Mouse (Mus musculus) stomach, embryonic 15.5 days (tissue): ENCODE results near the gene Cfap54. TPM values are rescaled to one million over a fixed set of nuclear protein-coding genes. Genes with fewer than 3 reads are reported as not detected.

Experiments used
- ATAC-seq: fragments of 200-750 bp; cut with Nextera tagmentation; 2 replicates; pipeline ENCODE4 v1.8.0; 2017; ENCODE audit warnings: low read depth, moderate number of reproducible peaks, moderate TSS enrichment; ENCODE audit not compliant: insufficient read depth, low FRiP score
- H3K27ac ChIP-seq: fragments of 300-500 bp; sonication (generic); 2 replicates; pipeline ENCODE4 v1.5.1; 2015; ENCODE audit warnings: mild to moderate bottlenecking, inconsistent platforms
- H3K27me3 ChIP-seq: fragments of 300-500 bp; sonication (generic); replicated peaks from 2 replicates; pipeline ENCODE4 v1.6.1; 2015; ENCODE audit warnings: inconsistent platforms
- H3K36me3 ChIP-seq: fragments of 300-500 bp; sonication (generic); 2 replicates; pipeline ENCODE4 v1.6.1; 2015; ENCODE audit warnings: inconsistent platforms
- H3K4me1 ChIP-seq: fragments of 300-500 bp; sonication (generic); 2 replicates; pipeline ENCODE4 v1.6.1; 2015; ENCODE audit warnings: inconsistent platforms
- H3K4me2 ChIP-seq: fragments of 300-500 bp; sonication (generic); 2 replicates; pipeline ENCODE4 v1.6.1; 2015; ENCODE audit warnings: mild to moderate bottlenecking, inconsistent platforms
- H3K4me3 ChIP-seq: fragments of 300-500 bp; sonication (generic); replicated peaks from 2 replicates; pipeline ENCODE4 v1.5.1; 2015; ENCODE audit warnings: inconsistent platforms
- H3K9ac ChIP-seq: fragments of 300-500 bp; sonication (generic); 2 replicates; pipeline ENCODE4 v1.6.1; 2015; ENCODE audit warnings: inconsistent platforms
- H3K9me3 ChIP-seq: fragments of 300-500 bp; sonication (generic); 2 replicates; pipeline ENCODE4 v1.6.1; 2016; ENCODE audit warnings: inconsistent platforms
- WGBS: fragments of 180-500 bp; shearing (Covaris S2); methylation state at CpG from one replicate; pipeline ENCODE4 v1.1.7; 2015; 5-methylcytosine and 5-hydroxymethylcytosine counted together
- polyA plus RNA-seq: library from polyadenylated mRNA; unstranded; fragments of >200 nt; fragmentation: Nextera tagmentation; extraction: Ambion mirVana; gene quantifications from 2 replicates; pipeline ENCODE4 v1.2.1, GENCODE M21; 2015

Gene Cfap54
- polyA plus RNA-seq, 1 experiment from 2014 or later, result 0.26 TPM

DNA sequence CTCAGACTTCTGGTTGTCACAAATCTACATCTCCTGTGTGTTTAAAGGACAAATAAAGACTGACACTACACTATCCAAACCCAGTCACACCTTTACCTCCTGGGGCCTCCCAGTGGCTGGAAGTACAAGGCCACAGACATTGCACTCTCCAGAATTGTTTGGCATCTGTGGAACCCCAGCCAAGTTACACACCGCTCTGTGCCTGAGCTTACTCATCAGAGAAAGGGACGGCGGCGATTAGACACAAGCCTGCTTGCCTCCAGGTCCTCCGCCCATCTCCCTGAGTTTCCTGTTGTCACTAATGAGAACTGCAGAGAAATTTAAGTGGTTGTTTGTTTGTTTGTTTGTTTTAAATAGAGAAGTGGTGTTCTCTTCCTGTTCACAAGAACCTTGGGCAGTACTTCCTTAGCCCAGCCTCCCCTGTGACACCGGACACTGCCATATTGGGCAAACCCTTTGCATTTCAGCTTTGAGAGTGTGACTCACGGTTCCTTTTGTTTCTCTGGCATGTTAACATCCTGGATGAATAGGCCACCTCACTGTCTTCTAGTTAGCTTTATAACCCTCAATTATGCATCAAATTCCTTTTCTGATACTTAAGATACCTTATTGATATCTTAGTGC lies 13.7 kb upstream of the Cfap54 start:
- Histone ChIP-seq H3K36me3 (no peaks in the 10 kb centered on the region), H3K27ac (no peak overlapping the region), H3K4me1 (no peaks in the 10 kb centered on the region), H3K27me3 (no peaks in the 10 kb centered on the region), H3K9ac (no peak overlapping the region), H3K4me3 (no peak overlapping the region), H3K4me2 (no peak overlapping the region), H3K9me3 (no peaks in the 10 kb centered on the region)
- no peak for ATAC-seq
- 64% methylated on average over 7 of the region's 7 CpGs for WGBS

DNA sequence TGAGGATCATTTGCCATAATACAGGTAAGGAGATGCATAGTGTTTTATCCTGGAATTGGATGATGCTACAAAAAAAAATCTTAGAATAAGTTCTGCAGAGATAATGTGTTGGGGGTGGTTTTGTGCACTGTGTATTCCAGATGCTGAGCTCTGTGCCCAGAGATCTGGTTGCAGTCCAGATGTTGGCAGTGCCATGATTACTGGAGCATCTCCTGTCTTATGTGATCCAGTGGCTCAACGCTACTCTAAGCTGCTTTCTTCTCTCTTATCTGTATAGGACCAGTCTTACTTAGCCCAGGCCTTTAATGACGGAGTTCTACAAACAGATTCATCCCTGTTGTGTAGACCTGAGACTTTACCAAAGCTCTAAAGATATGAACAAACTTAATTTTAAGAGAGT lies 10.5 kb upstream of the Cfap54 start:
- ATAC-seq, result no peak
- WGBS, result 91% methylated on average over 2 of the region's 2 CpGs
- Histone ChIP-seq H3K9me3 (no peaks in the 10 kb centered on the region), H3K4me1 (no peaks in the 10 kb centered on the region), H3K36me3 (no peaks in the 10 kb centered on the region), H3K4me3 (no peak overlapping the region), H3K27me3 (no peaks in the 10 kb centered on the region), H3K9ac (no peak overlapping the region), H3K4me2 (no peak overlapping the region), H3K27ac (no peak overlapping the region)

DNA sequence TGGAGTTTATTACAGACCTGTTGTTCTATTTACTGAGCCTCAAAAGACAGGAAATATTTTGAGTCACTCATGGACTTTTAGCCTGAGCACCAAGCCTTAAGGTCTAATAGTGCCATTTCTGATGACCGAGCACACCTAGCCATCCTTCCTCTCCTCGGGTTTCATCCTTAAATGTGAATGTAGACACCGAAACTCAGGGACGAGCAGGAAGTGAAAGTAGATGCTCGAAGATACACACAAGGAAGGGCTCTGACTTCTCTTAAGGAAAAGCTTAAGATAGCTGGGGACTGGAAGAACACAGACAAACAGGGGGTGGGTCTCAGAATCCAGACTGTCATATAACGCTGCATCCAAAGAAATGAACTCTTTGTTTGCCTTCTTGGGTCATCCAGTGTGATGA lies 8.8 kb upstream of the Cfap54 start:
- Histone ChIP-seq H3K9ac (no peak overlapping the region), H3K27ac (no peak overlapping the region), H3K36me3 (no peaks in the 10 kb centered on the region), H3K4me1 (no peaks in the 10 kb centered on the region), H3K9me3 (no peaks in the 10 kb centered on the region), H3K27me3 (no peaks in the 10 kb centered on the region), H3K4me3 (no peak overlapping the region), H3K4me2 (no peak overlapping the region)
- 65% methylated on average over 6 of the region's 6 CpGs for WGBS
- ATAC-seq, result no peak

DNA sequence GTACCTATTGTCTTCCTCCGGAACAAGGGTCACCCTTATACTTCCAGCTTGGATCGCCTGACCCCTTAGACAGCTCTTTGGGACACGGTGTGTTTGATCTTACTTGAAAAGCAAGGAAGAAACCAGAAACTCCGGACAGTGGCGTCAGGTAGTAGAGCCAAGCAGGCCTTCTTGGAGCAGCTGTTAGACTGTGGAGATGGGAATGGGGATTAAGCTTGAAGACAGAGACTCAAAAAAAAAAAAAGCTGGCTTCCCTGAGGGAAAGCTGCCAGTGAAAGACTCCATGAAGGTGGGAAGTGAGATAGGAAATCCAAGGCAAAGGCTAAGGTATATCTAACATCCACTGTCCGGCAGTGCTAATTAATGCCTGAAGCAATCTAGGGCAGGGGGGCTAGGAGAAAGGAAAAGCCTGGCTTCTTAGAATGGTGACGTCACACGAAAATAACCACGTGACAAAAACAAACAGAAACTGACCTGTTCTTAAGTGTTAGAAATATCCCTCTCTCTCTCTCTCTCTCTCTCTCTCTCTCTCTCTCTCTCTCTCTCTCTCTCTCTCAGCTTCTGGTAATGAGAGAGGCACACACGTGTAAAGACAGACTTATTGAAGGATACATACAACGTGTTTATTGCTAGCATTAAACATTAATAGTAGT lies 7.1 kb upstream of the Cfap54 start:
- H3K4me3 ChIP-seq, result no peak overlapping the region
- no peak overlapping the region for H3K9ac ChIP-seq
- no peak overlapping the region for H3K4me2 ChIP-seq
- H3K4me1 ChIP-seq, result no peaks in the 10 kb centered on the region
- no peaks in the 10 kb centered on the region for H3K9me3 ChIP-seq
- H3K27ac ChIP-seq, result no peak overlapping the region
- no peak for ATAC-seq
- 61% methylated on average over 11 of the region's 11 CpGs for WGBS
- no peaks in the 10 kb centered on the region for H3K27me3 ChIP-seq
- no peaks in the 10 kb centered on the region for H3K36me3 ChIP-seq

DNA sequence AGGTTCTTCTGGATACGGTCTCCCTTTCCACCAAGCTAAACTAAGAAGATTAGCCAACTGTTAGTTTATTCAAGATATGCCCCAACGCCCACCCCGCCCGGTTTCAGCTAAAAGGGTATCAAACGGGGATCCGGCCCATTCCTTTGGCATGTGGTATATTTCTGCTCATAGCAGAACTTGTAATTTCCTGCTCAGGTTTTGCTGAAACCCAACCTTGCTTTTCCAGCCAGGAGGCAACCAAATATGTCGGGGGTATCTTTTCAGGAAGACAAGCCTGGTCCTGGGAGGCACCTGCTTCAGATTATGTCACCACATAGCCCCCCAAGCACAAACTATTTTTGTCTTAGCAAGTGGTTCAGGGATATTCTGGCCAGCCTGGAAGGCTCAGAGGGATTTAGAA lies 6.1 kb upstream of the Cfap54 start:
- H3K36me3 ChIP-seq, result no peaks in the 10 kb centered on the region
- H3K9me3 ChIP-seq, result no peaks in the 10 kb centered on the region
- H3K4me1 ChIP-seq, result no peaks in the 10 kb centered on the region
- WGBS, result 75% methylated on average over 7 of the region's 7 CpGs
- no peak overlapping the region for H3K4me3 ChIP-seq
- no peak for ATAC-seq
- H3K27me3 ChIP-seq, result no peaks in the 10 kb centered on the region
- H3K27ac ChIP-seq, result no peak overlapping the region
- no peak overlapping the region for H3K9ac ChIP-seq
- H3K4me2 ChIP-seq, result no peak overlapping the region

DNA sequence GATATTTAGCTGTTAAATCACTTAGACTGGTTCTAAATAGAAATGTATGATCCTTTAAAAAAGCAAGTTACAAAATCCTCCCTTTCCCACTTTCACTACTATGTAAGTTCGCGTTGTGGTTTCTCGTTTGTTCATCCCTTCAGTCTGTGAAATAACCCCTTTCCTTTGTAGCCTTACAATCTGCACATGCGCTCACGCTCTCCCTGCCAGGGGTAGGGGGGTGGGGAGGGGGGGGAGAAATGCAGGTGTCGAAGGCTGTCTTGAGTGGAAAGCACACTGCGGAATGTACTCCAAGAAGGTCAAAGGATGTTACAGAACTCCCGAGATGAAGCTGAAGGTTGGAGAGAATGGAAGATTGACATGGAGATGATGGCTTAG lies 2.5 kb upstream of the Cfap54 start:
- 65% methylated on average over 8 of the region's 8 CpGs for WGBS
- Histone ChIP-seq H3K27me3 (no peaks in the 10 kb centered on the region), H3K4me3 (no peak overlapping the region), H3K4me1 (peaks cover 5% of the 10 kb centered on the region; the same call in 1 of the 2 replicates), H3K27ac (no peak overlapping the region), H3K4me2 (no peak overlapping the region), H3K9ac (no peak overlapping the region), H3K36me3 (no peaks in the 10 kb centered on the region), H3K9me3 (no peaks in the 10 kb centered on the region)
- no peak for ATAC-seq

DNA sequence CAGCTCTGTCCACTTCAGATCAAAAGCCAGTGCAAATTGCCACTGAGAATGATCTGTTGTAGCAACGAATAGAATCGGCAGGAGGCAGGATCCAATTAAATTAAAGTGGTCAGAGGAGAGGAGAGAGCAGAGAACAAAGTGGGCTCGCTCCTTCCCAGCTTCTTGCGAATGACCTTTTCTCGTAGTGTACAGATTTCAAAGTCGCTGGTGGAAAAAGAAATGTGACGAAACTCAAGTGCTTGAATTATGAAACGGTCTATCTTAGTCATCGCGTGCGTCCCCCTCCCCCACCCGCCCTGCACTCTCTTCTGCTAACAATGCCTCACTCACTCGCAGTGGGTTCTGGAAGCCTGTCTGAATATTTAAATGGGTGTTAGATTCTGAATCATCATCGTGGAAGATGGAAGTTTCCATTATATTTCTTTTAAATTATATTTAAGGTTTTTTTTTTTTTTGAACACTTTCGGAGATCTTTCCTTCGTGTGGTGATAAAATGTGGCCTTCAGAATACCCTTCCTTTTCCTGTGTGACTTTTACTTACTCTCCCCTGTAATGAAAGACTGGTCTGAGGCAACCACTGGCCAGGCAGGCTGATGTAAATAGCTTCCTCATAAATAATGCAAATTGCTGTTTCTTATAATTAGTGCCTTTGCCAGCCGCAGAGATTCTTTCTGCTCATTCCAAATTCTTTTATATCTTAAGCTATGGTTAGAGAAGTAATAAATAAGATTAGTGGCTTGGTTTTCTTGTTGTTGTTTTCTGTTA lies 2.0 kb upstream of the Cfap54 start:
- H3K4me3 ChIP-seq, result no peak overlapping the region
- 15% methylated on average over 17 of the region's 17 CpGs for WGBS

DNA sequence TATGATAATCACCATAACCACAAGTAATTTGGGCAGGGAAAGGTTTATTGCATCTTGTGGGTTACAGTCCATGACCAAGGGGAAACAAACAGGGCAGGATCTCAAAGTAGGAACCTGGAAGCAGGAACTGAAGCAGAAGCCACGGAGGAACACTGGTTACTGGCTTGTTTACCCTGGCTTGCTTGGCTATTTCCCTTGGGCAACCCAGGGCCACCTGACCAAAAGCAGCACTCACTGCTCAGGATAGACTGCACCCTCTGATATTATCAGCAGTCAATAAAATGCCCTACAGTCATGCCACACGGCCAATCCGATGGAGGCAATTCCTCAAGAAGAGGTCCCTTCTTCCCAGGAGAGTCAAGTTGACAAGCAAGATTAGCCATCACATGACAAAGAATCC lies 1.9 kb downstream of the Cfap54 start:
- ATAC-seq, result no peak
- 86% methylated on average over 3 of the region's 3 CpGs for WGBS
- no peak overlapping the region for H3K4me2 ChIP-seq

More for the DNA sequence above, 2.0 kb upstream of the Cfap54 start:
- peaks cover 5% of the 10 kb centered on the region; the same call in 1 of the 2 replicates for H3K4me1 ChIP-seq
- no peaks in the 10 kb centered on the region for H3K9me3 ChIP-seq
- peak overlapping the region; percentile 41 for H3K4me2 ChIP-seq
- no peak overlapping the region for H3K27ac ChIP-seq
- H3K9ac ChIP-seq, result no peak overlapping the region
- no peak for ATAC-seq
- H3K36me3 ChIP-seq, result no peaks in the 10 kb centered on the region
- no peaks in the 10 kb centered on the region for H3K27me3 ChIP-seq

DNA sequence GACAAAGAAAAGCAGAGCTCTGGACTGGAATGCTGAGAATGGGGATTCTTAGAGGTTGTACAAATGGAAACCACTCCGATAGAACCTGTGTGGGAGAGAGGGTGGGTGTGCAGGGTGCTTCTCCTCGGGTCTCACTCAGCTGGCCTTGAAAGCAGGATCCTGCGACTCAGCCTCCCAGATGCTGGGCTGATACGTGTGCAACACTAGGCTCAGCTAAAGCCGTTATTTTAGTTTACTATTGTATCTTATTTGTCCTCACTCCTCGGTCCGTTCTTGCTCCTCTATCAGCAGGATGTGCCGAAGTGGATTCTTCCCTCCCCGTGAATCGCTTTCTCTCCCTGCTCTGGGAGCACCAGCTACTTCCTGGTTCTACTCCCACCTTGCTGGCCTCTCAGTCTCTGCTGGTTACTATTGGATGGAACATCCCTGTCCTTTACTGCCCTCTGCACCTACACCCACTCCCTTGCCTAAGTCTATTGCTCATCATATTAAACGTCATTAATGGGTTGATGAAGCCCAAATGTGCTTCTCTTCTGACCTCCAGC lies 3.4 kb downstream of the Cfap54 start:
- Histone ChIP-seq H3K9me3 (no peaks in the 10 kb centered on the region), H3K4me1 (peaks cover 5% of the 10 kb centered on the region; the same call in 1 of the 2 replicates), H3K4me2 (no peak overlapping the region), H3K4me3 (no peak overlapping the region), H3K27ac (no peak overlapping the region), H3K9ac (no peak overlapping the region), H3K36me3 (no peaks in the 10 kb centered on the region), H3K27me3 (no peaks in the 10 kb centered on the region)
- WGBS, result 76% methylated on average over 11 of the region's 11 CpGs
- ATAC-seq, result no peak

More for the DNA sequence above, 1.9 kb downstream of the Cfap54 start:
- Histone ChIP-seq H3K27ac (no peak overlapping the region), H3K9ac (no peak overlapping the region), H3K4me1 (peaks cover 5% of the 10 kb centered on the region; the same call in 1 of the 2 replicates), H3K27me3 (no peaks in the 10 kb centered on the region), H3K9me3 (no peaks in the 10 kb centered on the region), H3K36me3 (no peaks in the 10 kb centered on the region), H3K4me3 (no peak overlapping the region)

DNA sequence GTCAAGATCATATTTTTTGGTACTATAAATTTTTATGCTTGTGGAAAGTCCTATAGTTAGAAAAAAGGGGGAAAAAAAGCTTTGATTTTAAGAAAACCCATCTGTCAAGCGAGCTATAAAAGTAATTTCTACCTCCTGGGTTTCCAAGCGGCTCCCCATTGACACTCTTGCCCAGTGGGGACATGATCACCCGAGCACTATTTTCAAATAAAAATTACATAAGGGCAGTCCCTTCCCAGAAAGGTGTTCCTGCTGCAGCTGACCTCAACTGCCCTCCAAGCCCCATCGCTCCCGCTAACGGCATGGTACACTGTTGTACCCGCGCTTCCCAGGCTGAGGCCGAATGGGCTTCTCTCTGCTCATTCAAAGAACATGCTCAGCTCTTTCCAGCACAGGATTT lies 5.0 kb downstream of the Cfap54 start:
- WGBS, result 88% methylated on average over 9 of the region's 9 CpGs
- H3K36me3 ChIP-seq, result no peaks in the 10 kb centered on the region

DNA sequence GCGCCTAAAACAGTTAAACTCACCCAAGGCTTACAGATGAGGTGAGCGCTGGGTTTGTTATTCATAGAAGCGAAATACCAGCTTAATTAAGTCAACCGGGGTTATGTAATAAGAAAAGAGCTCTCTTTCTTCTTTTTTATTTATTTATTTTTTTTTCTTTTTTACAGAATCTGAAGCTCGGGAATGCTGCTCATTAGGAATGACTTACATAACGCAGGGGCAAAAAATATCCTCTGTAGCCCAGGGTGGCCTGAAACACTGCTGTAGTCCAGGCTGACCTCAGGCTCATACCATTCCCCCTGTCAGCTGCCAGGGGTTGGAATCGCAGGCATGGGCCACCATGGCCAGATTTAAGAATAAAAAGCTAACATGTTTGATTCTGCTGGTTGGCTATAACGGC lies 5.6 kb downstream of the Cfap54 start:
- Histone ChIP-seq H3K27ac (no peak overlapping the region), H3K27me3 (no peaks in the 10 kb centered on the region), H3K9me3 (no peaks in the 10 kb centered on the region), H3K9ac (no peak overlapping the region), H3K36me3 (no peaks in the 10 kb centered on the region), H3K4me1 (no peaks in the 10 kb centered on the region), H3K4me2 (no peak overlapping the region), H3K4me3 (no peak overlapping the region)
- ATAC-seq, result no peak
- 79% methylated on average over 8 of the region's 8 CpGs for WGBS

More for the DNA sequence above, 5.0 kb downstream of the Cfap54 start:
- Histone ChIP-seq H3K4me1 (peaks cover 4% of the 10 kb centered on the region; the same call in 1 of the 2 replicates), H3K4me3 (no peak overlapping the region), H3K4me2 (no peak overlapping the region), H3K9me3 (no peaks in the 10 kb centered on the region), H3K9ac (no peak overlapping the region), H3K27ac (no peak overlapping the region), H3K27me3 (no peaks in the 10 kb centered on the region)
- no peak for ATAC-seq

DNA sequence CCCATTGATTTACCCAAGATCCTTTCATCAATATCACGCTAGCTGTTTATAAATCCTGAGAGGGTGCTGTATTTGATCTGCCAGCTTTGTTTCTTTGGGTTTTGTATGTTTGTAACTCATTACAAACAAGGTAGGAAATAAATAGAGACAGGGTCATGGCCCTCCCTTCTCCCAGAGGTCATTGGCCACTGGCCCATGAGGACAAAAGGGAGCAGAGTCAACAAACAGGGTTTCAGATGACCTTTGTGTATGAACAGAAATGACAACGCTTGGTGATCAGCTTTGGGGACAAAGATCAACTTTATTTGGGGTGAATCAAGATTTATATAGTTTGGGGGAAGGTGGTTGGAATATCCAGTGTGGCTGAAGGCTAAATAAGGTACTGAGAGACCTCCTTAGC lies 8.6 kb downstream of the Cfap54 start:
- no peak overlapping the region for H3K9ac ChIP-seq

More for the DNA sequence above, 8.6 kb downstream of the Cfap54 start:
- Histone ChIP-seq H3K27ac (no peak overlapping the region), H3K9me3 (no peaks in the 10 kb centered on the region), H3K4me1 (no peaks in the 10 kb centered on the region; the same call in 1 of the 2 replicates), H3K4me2 (no peak overlapping the region), H3K4me3 (no peak overlapping the region), H3K36me3 (no peaks in the 10 kb centered on the region), H3K27me3 (no peaks in the 10 kb centered on the region)
- WGBS, result 64% methylated on average over 2 of the region's 2 CpGs
- ATAC-seq, result no peak
